Mouse (Mus musculus) layer of hippocampus, postnatal 36 days (tissue): ENCODE results near the gene Slc4a7. TPM values are rescaled to one million over a fixed set of nuclear protein-coding genes. Genes with fewer than 3 reads are reported as not detected.
A peak's percentile ranks its signal among the peaks of the same experiment; 100 is the strongest.

ENCODE experiments used
- DNase-seq, 2 experiments: peaks; one replicate each; pipeline ENCODE4 v3.0.0; 2022
- total RNA-seq, 2 experiments: library from RNA; stranded (reverse); gene quantifications; 2 replicates each; pipeline ENCODE4 v1.2.3; 2021

The Slc4a7 gene
- total RNA-seq: 10 to 100 TPM; 44.1 to 50.3 TPM

- no peak for DNase-seq
These were observed at the start of gene Slc4a7 for GRCm38 (mm10) chr14:14701710-14702329. Slc4a7 (plus strand) TSS chr14:14702279.

GRCm38 (mm10) chr14:14670597-14670996, 31.5 kb upstream of the Slc4a7 start:
- no peak for DNase-seq

DNA sequence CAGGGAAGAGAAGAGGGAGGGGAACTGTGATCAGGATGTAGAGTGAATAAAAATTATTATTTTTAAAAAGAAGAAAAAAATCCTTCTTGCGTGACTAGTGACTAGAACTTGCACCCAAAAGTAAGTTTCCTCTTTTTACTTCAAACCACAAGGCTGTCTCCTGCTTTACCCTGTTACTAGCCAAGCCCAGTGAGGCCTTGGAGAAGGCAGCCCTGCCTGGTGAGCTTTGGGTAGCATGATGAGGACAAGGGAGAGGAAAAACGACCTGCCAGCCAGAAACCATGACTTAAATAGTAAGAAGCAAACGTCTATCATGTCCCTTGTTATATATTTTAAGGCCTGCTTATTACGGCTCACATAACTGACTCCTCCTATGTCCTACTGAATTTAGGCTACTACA, 20.5 kb upstream of the Slc4a7 start:
- no peak for DNase-seq

DNA sequence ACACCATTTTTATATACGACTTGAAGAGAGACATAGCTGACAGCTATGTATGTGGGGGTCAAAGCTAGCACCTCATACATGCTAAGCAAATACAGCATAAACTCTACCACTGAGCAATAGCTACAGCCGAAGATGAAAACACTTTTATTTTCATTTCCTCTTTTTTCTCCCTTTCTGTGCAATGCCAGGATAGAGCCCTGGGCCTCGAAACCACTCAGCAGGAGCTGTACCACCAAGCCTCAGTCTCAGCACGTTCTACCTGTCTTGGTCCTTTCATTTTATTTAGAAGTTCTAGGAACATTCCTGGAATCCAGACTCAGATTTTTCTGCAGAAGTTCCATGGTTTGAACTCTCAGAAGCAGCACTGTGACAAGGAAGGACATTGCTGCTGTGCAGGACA, 17.3 kb upstream of the Slc4a7 start:
- DNase-seq: no peak

DNA sequence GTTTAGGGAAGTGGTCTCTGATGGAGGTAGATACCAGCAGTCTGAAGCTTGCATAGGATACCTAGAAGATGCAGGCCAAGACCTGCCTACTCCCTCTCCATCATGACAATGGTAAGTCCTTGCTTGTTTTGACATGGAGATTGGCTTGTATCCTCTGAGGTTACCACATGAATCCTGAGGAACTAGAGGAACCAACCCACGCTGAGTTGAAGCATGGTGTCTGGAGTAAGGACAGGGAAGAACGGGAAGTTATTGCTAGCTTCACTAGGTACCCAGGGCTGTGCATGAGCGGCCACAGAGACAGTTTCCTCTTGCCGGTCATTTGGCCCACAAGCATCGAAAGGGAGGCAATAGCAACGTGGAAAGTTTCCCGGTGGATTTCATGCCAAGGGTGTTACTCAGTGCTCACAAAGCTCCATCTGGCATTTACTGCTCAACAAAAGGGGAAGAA, 16.0 kb upstream of the Slc4a7 start:
- DNase-seq: no peak

DNA sequence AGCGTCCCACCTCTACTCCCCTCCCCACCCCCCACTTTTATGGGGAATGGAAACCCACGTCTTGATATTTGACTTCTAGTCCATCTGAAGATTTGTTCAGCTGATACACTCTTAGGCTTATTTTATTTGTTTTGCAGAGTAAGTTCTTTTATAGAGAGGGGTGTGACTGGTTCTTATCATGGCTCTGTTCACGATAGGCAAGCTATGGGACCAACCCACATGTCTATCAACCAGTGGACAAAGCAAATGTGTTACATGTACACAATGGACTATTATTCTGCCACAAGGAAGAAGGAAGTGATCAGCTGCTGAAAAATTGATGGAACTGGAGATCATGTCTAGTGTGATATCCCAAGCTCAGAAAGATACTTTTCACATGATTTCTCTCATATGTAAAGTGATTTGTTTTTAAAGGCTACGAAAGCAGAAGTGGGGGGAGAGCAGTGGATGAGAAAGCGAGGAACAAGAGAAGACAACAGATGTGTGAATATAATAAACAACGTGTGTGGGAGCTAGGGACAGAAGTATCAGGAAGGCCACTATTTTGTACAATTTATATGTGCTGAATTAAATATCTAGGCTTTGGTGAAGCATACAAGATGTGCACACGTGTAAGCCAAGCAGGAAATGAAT, 14.7 kb upstream of the Slc4a7 start:
- no peak for DNase-seq

GRCm38 (mm10) chr14:14702399-14703345, 593 bp downstream of the Slc4a7 start:
- peak; percentile 86 to 87 for DNase-seq

DNA sequence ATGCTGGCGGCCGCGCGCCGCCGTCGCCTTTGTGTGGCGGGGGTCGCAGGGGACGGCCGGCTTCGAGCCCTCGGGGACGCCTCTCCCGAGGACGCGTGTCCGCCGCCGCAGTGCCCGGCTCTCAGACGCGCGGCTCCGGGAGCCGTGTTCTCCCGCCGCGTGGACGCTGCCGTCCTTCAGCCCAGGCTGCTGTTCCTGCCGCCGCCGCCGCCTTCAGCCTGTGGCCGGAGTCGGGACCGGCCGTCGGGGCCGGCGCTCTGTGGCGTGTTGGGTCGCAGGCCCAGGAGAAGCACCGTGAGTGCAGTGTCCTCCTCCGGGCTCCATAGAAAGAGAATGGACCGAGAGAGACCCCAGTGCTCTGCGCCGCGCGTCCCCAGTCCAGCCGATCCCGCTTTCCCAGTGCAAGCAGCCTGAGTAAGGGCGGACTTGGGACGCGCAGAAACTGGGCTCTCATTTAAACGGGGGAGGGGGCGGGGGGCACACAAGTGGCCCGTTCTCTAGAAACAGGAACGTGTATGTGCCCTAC, 1.3 kb downstream of the Slc4a7 start:
- peak; percentile 48 to 52 for DNase-seq

- DNase-seq: no peak
These were observed 2.6 kb downstream of the Slc4a7 start for GRCm38 (mm10) chr14:14704651-14705050.

DNA sequence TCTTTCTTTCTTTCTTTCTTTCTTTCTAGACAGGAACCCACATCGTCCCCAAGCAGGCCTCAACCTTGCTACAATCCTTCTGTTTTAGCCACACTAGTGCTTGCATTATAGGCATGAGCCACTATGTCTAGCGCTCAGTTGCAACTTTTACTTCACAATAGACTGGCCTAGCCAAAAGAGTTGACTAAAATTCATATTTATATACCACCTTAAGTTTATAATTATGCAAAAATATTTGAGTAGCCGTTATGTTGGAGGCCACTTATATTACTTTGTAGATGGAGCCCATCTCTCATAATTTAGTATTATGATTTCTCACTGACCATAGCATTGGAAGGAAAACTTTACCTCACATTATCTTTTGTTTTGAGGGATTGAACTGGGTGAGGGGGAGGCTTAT, 3.0 kb downstream of the Slc4a7 start:
- DNase-seq: no peak

DNA sequence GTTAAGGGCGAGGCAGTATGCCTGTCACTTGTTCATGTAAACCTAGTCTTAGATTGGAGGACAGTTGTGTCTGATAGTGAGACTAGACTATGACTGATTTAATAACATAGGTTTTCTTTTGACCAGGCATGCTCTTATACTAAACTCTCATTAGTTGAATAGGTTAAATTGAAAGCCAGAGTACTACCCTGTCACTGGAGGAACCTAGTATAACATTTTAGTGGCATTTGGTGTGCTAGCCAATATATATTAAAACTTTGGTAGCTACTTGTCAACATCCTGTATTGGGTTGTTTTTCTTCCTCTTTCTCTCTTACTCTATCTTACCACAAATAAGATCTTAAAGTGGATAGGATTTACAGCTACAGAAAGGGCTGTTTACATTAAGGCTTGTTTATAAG, 4.3 kb downstream of the Slc4a7 start:
- no peak for DNase-seq

DNA sequence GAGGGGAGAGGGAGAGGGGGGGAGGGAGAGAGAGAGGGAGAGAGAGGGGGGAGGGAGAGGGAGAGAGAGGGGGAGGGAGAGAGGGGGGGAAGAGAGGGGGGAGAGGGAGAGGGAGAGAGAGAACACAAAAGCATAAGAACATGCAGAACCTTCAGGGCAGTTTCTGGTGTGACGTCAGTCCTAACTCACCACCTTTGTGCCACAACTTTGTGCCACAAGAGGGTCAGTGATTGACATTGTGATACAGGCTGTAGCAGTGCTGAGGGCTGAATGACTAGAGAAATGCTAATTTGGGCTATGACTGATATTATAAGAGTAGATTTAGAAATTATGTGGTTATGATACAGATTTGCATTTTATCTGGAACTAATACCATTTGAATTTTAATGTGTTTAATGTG, 5.0 kb downstream of the Slc4a7 start:
- DNase-seq: no peak

DNA sequence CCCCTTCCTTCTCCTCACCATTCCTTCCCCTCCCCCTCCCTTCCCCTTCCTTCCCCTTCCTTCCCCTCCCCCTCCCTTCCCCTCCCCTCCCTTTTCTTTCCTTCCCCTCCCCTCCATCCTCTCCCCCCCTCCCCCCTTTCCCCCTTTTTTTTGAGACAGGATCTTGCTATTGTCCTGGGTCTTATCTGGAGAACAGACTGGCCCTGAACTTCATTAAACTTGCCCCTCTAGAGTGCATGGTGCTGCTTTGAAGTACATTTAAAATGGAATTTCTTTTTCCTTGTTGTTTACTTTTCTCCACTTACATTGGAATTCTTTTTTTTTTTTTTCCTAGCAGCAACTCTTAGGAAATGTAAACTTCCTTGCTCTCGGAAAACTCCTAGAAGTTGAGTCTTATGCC, 6.9 kb downstream of the Slc4a7 start:
- DNase-seq: no peak

- DNase-seq: peak in 1 of 2 experiments; percentile 12
These were observed 12.1 kb downstream of the Slc4a7 start for GRCm38 (mm10) chr14:14714130-14714529.

DNA sequence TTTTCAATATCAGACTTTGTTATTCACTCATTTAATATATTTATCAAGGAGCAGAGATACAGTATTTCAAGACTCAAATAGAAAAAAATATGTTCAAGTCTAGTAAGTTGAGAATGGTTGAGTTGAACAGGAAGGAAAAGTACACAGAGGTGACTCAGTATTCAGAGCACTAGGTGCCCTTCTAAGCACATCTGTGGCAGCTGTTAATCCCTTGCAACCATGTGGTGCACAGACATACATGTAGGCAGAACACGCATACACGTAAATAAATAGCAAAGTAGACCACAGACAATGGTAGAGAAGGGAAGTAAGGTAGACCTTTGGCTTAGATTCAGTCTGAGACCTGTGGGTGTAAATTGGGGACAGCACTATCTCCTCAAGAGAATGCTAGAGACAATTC, 13.7 kb downstream of the Slc4a7 start:
- DNase-seq: no peak

- DNase-seq: no peak
These were observed 14.8 kb downstream of the Slc4a7 start for GRCm38 (mm10) chr14:14716843-14717242.

GRCm38 (mm10) chr14:14718556-14718955, 16.5 kb downstream of the Slc4a7 start:
- DNase-seq: no peak

- DNase-seq: no peak
These were observed 79.1 kb downstream of the Slc4a7 start for GRCm38 (mm10) chr14:14781169-14781568.

GRCm38 (mm10) chr14:14784223-14784622, 82.1 kb downstream of the Slc4a7 start:
- DNase-seq: no peak

DNA sequence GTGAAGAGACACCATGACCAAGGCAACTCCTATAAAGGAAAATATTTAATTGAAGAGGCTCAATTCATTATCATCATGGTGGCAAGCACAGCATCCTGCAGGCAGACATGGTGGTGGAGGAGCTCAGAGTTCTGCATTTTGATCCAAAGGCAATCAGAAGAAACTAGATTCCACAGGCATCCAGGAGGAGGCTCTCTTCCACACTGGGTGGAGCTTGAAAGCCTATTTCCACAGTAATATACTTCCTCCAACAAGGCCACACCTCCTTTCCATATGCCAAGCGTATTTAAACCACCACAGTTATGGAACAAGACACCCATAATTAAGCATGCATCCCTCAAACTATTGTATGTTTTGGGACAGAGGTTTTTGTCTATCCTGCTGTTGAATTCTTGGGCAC, 84.9 kb downstream of the Slc4a7 start:
- no peak for DNase-seq

GRCm38 (mm10) chr14:14789840-14790470, 87.9 kb downstream of the Slc4a7 start:
- DNase-seq: no peak

- DNase-seq: no peak
These were observed 97.8 kb downstream of the Slc4a7 start for GRCm38 (mm10) chr14:14799861-14800260.

DNA sequence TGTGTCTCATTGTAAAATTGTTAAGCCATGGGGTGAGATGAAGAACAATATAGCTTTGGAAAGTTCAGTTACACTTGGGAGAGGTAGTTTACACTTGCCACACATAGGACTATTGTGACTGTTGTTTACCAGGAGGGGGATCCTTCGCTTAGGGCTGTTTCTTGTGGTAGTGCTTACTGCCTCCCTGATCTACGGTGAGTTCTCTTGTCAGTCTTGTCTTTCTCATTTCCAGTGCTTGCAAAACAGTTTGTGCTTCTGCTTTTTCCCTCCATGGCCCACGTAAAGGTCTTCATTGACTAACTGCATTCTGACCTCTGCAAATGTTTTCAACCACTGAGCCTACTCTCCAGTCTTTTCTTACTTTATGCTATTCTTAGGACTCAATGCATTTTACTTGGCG, 98.3 kb downstream of the Slc4a7 start:
- no peak for DNase-seq
